Mouse (Mus musculus) embryonic facial prominence, embryonic 10.5 days (tissue): ENCODE results near the gene Pkp1. TPM values are rescaled to one million over a fixed set of nuclear protein-coding genes. Genes with fewer than 3 reads are reported as not detected.
A peak's percentile ranks its signal among the peaks of the same experiment; 100 is the strongest.

Experiments
- DNase-seq: peaks from one replicate; pipeline ENCODE4 v3.0.0-alpha.2; 2017; ENCODE audit warnings: low spot score
- H3K27ac ChIP-seq: fragments of 300-500 bp; sonication (generic); replicated peaks from 2 replicates; pipeline ENCODE4 v1.5.1; 2016; ENCODE audit warnings: mild to moderate bottlenecking
- H3K27me3 ChIP-seq: fragments of 300-500 bp; sonication (generic); replicated peaks from 2 replicates; pipeline ENCODE4 v1.6.1; 2016; ENCODE audit warnings: low read depth, mild to moderate bottlenecking; ENCODE audit not compliant: poor library complexity, severe bottlenecking
- H3K36me3 ChIP-seq: fragments of 300-500 bp; sonication (generic); replicated peaks from 2 replicates; pipeline ENCODE4 v1.6.1; 2016; ENCODE audit warnings: mild to moderate bottlenecking, moderate library complexity
- H3K4me1 ChIP-seq: fragments of 300-500 bp; sonication (generic); 2 replicates; pipeline ENCODE4 v1.6.1; 2016
- H3K4me3 ChIP-seq: fragments of 300-500 bp; sonication (generic); 2 replicates; pipeline ENCODE4 v1.5.1; 2016; ENCODE audit warnings: mild to moderate bottlenecking, moderate library complexity
- H3K9me3 ChIP-seq: fragments of 300-500 bp; sonication (generic); 2 replicates; pipeline ENCODE4 v1.6.1; 2016; ENCODE audit warnings: mild to moderate bottlenecking
- WGBS: fragments of 180-500 bp; shearing (Covaris S2); methylation state at CpG from one replicate; pipeline ENCODE4 v1.1.7; 2016; 5-methylcytosine and 5-hydroxymethylcytosine counted together
- polyA plus RNA-seq: library from polyadenylated mRNA; unstranded; fragments of >200 nt; fragmentation: Nextera tagmentation; extraction: Ambion mirVana; gene quantifications from 2 replicates; pipeline ENCODE4 v1.2.1, GENCODE M21; 2016

The Pkp1 gene
- polyA plus RNA-seq, 1 experiment from 2014 or later, result 0.25 TPM

- WGBS, result 74% methylated on average over 1 of the region's 1 CpGs
- no peak for DNase-seq
- Histone ChIP-seq H3K27ac (no peak overlapping the region), H3K4me1 (no peaks in the 10 kb centered on the region), H3K36me3 (no peaks in the 10 kb centered on the region), H3K9me3 (no peaks in the 10 kb centered on the region), H3K4me3 (no peak overlapping the region), H3K27me3 (peaks cover 8% of the 10 kb centered on the region)
Measured at GRCm38 (mm10) chr1:135936091-135936490, 17.1 kb upstream of the Pkp1 start.

GRCm38 (mm10) chr1:135933704-135934293 lies 14.8 kb upstream of the Pkp1 start:
- 83% methylated on average over 18 of the region's 18 CpGs for WGBS
- H3K36me3 ChIP-seq, result no peaks in the 10 kb centered on the region
- no peaks in the 10 kb centered on the region for H3K9me3 ChIP-seq
- no peak overlapping the region for H3K4me3 ChIP-seq
- no peak for DNase-seq
- H3K27me3 ChIP-seq, result peaks cover 15% of the 10 kb centered on the region; the same call in 1 of the 2 replicates
- peaks cover 7% of the 10 kb centered on the region; the same call in 1 of the 2 replicates for H3K4me1 ChIP-seq
- no peak overlapping the region for H3K27ac ChIP-seq

- no peak overlapping the region for H3K27ac ChIP-seq
- H3K4me3 ChIP-seq, result no peak overlapping the region
- no peaks in the 10 kb centered on the region for H3K36me3 ChIP-seq
- no peak for DNase-seq
- peaks cover 35% of the 10 kb centered on the region; the same call in 1 of the 2 replicates for H3K27me3 ChIP-seq
- 52% methylated on average over 3 of the region's 3 CpGs for WGBS
- H3K9me3 ChIP-seq, result no peaks in the 10 kb centered on the region
- peaks cover 7% of the 10 kb centered on the region; the same call in 1 of the 2 replicates for H3K4me1 ChIP-seq
Measured at GRCm38 (mm10) chr1:135929876-135930275, 10.9 kb upstream of the Pkp1 start.

GRCm38 (mm10) chr1:135925848-135926247 lies 6.8 kb upstream of the Pkp1 start:
- Histone ChIP-seq H3K27me3 (peaks cover 66% of the 10 kb centered on the region), H3K36me3 (no peaks in the 10 kb centered on the region), H3K4me1 (peaks cover 7% of the 10 kb centered on the region; the same call in 1 of the 2 replicates), H3K27ac (no peak overlapping the region), H3K4me3 (no peak overlapping the region), H3K9me3 (no peaks in the 10 kb centered on the region)
- 66% methylated on average over 5 of the region's 5 CpGs for WGBS
- DNase-seq, result no peak

GRCm38 (mm10) chr1:135924377-135924994 lies 5.5 kb upstream of the Pkp1 start:
- H3K4me1 ChIP-seq, result no peaks in the 10 kb centered on the region
- H3K27me3 ChIP-seq, result peaks cover 74% of the 10 kb centered on the region
- no peaks in the 10 kb centered on the region for H3K9me3 ChIP-seq
- 77% methylated on average over 5 of the region's 5 CpGs for WGBS
- DNase-seq, result no peak
- H3K4me3 ChIP-seq, result no peak overlapping the region
- H3K36me3 ChIP-seq, result no peaks in the 10 kb centered on the region
- no peak overlapping the region for H3K27ac ChIP-seq

- H3K4me1 ChIP-seq, result peaks cover 9% of the 10 kb centered on the region
- 81% methylated on average over 7 of the region's 7 CpGs for WGBS
- no peaks in the 10 kb centered on the region for H3K9me3 ChIP-seq
- no peak overlapping the region for H3K4me3 ChIP-seq
- H3K36me3 ChIP-seq, result no peaks in the 10 kb centered on the region
- H3K27ac ChIP-seq, result no peak overlapping the region
- DNase-seq, result no peak
- peaks cover 86% of the 10 kb centered on the region for H3K27me3 ChIP-seq
Measured at GRCm38 (mm10) chr1:135923229-135923628, 4.2 kb upstream of the Pkp1 start.

- H3K27me3 ChIP-seq, result peaks cover 95% of the 10 kb centered on the region
- H3K27ac ChIP-seq, result no peak overlapping the region
Measured at GRCm38 (mm10) chr1:135917206-135917605, 1.8 kb downstream of the Pkp1 start.

GRCm38 (mm10) chr1:135916486-135917058 lies 2.4 kb downstream of the Pkp1 start:
- no peaks in the 10 kb centered on the region for H3K36me3 ChIP-seq
- H3K9me3 ChIP-seq, result no peaks in the 10 kb centered on the region
- H3K27me3 ChIP-seq, result peaks cover 95% of the 10 kb centered on the region
- H3K27ac ChIP-seq, result no peak overlapping the region
- peaks cover 14% of the 10 kb centered on the region for H3K4me1 ChIP-seq
- no peak for DNase-seq
- 28% methylated on average over 5 of the region's 5 CpGs for WGBS
- H3K4me3 ChIP-seq, result no peak overlapping the region

More at GRCm38 (mm10) chr1:135917206-135917605, 1.8 kb downstream of the Pkp1 start:
- peaks cover 14% of the 10 kb centered on the region for H3K4me1 ChIP-seq
- 6% methylated on average over 5 of the region's 5 CpGs for WGBS
- H3K9me3 ChIP-seq, result no peaks in the 10 kb centered on the region
- H3K36me3 ChIP-seq, result no peaks in the 10 kb centered on the region
- H3K4me3 ChIP-seq, result no peak overlapping the region
- DNase-seq, result no peak

- 74% methylated on average over 4 of the region's 4 CpGs for WGBS
- Histone ChIP-seq H3K36me3 (no peaks in the 10 kb centered on the region), H3K4me1 (peaks cover 21% of the 10 kb centered on the region), H3K4me3 (no peak overlapping the region), H3K27me3 (peaks cover 95% of the 10 kb centered on the region), H3K27ac (no peak overlapping the region), H3K9me3 (no peaks in the 10 kb centered on the region)
- DNase-seq, result no peak
Measured at GRCm38 (mm10) chr1:135913657-135914056, 5.3 kb downstream of the Pkp1 start.

- Histone ChIP-seq H3K36me3 (no peaks in the 10 kb centered on the region), H3K27ac (no peak overlapping the region), H3K9me3 (no peaks in the 10 kb centered on the region), H3K4me3 (no peak overlapping the region), H3K4me1 (peaks cover 19% of the 10 kb centered on the region), H3K27me3 (peaks cover 69% of the 10 kb centered on the region)
- DNase-seq, result no peak
- WGBS, result 15% methylated on average over 6 of the region's 6 CpGs
Measured at GRCm38 (mm10) chr1:135909381-135909780, 9.6 kb downstream of the Pkp1 start.

- no peak overlapping the region for H3K27ac ChIP-seq
- no peak overlapping the region for H3K4me3 ChIP-seq
- no peaks in the 10 kb centered on the region for H3K9me3 ChIP-seq
- H3K36me3 ChIP-seq, result no peaks in the 10 kb centered on the region
- H3K27me3 ChIP-seq, result peaks cover 44% of the 10 kb centered on the region
- DNase-seq, result peak; percentile 43
- 55% methylated on average over 11 of the region's 11 CpGs for WGBS
- peaks cover 19% of the 10 kb centered on the region for H3K4me1 ChIP-seq
Measured at GRCm38 (mm10) chr1:135906736-135907135, 12.3 kb downstream of the Pkp1 start.

GRCm38 (mm10) chr1:135899991-135900515 lies 19.0 kb downstream of the Pkp1 start:
- H3K4me1 ChIP-seq, result 0 out of 2 replicates have a peak, but pooled peaks cover 2% of the 10 kb centered on the region
- no peak for DNase-seq
- 0 out of 2 replicates have a peak, but pooled peaks cover 5% of the 10 kb centered on the region for H3K27me3 ChIP-seq
- 66% methylated on average over 7 of the region's 7 CpGs for WGBS
- H3K36me3 ChIP-seq, result no peaks in the 10 kb centered on the region
- H3K27ac ChIP-seq, result no peak overlapping the region
- no peak overlapping the region for H3K4me3 ChIP-seq
- H3K9me3 ChIP-seq, result no peaks in the 10 kb centered on the region
